Mouse (Mus musculus): ENCODE data around the gene Glb1l.

Gene Glb1l

GRCm38 (mm10) chr1:75192452-75192851 lies 18.2 kb downstream of the Glb1l start:
- no peak for DNase-seq (ENCODE audit: low spot score in 2 of 2)

GRCm38 (mm10) chr1:75191622-75192402 lies 18.8 kb downstream of the Glb1l start, which contains the start of the genes Ankzf1 and Atg9a:
Gene Ankzf1, plus strand, starts transcription at chr1:75192151.
Gene Atg9a, minus strand, starts transcription at chr1:75192196.
- DNase-seq (ENCODE audit: low spot score in 2 of 2) = peak; percentile 97 to 98

DNA sequence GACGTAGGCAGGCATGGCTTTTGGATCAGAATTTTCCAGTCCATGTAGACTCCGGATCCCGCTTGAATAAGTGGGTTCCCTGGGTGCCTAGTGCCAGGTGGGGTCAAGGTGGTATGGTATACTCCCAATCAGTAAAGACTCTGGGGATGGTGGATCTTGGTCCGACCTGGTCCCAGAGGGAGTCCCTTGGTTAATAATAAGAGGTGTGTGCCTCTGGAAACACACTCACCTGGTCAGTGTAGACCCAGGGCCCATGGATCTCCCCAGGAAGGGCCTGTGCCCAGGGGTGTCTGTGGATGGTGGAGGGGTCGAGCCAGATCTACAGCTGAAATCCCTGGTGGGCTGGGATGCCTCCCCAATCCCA lies 19.4 kb downstream of the Glb1l start:
- no peak for DNase-seq (ENCODE audit: low spot score in 2 of 2)

- DNase-seq (ENCODE audit: low spot score in 2 of 2) = no peak
Measured at GRCm38 (mm10) chr1:75190577-75190976, 20.0 kb downstream of the Glb1l start.

DNA sequence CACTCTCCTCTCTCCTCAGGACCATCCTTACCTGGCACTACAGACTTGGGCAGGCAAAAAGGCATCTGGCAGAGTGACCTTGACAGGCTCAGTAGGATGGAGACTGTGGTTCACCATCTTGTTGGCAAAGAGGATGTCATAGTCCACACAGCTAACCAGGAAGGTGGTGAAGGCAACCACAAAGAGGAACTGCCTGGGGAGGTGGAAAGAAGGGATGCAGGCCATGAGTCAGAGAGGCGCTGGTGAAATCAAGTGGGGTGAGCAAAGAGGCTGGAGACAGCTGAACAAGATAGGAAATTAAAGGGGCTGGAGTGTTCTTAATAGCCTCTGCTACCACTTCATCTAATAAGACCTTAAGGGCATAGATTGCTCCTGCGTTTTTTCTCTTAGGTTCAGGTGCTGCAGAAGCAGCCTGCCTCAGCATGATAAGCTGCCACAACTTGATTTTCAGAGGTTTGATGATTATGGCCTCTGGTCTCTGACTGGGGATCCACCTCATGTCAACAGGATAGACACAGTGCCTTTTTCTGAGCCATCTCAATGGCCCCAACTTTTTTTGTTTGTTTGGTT lies 22.6 kb downstream of the Glb1l start:
- no peak for DNase-seq (ENCODE audit: low spot score in 2 of 2)

DNA sequence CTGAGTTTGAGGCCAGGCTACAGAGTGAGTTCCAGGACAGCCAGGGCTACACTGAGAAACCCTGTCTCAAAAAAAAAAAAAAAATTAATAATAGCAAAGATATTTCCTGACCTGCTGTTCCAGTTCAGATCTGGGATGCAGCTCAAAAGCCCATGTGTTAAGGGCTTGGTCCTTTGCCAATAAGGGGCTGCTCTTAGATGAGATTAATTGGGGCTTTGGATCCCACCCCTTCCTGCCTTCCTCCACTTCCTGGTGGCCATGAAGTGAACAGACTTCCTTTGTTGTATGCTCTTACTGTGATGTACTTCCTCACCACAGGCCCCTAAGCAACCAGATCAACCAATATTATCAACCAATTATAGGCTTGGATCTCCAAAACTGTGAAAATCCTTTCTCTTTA lies 23.5 kb downstream of the Glb1l start:
- no peak for DNase-seq (ENCODE audit: low spot score in 2 of 2)

- no peak for DNase-seq (ENCODE audit: low spot score in 2 of 2)
Measured at GRCm38 (mm10) chr1:75185495-75185894, 25.1 kb downstream of the Glb1l start.

- DNase-seq (ENCODE audit: low spot score in 2 of 2) = no peak
Measured at GRCm38 (mm10) chr1:75182160-75182559, 28.5 kb downstream of the Glb1l start.

DNA sequence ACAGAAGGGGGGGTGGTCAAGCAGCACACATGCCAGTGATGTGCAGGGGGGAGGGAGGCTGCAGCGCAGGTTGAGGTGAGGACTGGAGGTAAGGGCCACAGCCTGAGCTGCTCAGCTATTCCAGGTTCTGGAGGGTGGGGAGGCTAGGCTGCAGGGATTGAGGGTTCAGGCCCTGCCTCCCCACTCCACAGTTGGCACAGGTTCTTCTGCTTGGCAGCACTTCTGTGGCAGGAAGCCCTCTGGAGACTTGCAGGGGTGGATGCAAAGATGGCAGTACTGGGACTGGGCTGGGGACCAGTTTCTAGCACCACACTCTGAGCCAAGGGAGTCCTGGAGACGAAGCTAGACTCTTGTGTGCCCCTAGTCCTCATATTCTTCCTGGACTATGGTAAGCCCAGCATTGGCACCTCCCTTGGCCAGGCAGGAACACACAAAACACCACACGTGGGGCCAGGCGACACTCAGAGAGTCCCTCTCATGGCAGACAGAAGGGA lies 29.2 kb downstream of the Glb1l start:
- no peak for DNase-seq (ENCODE audit: low spot score in 2 of 2)

GRCm38 (mm10) chr1:75180741-75181140 lies 29.9 kb downstream of the Glb1l start:
- no peak for DNase-seq (ENCODE audit: low spot score in 2 of 2)

DNA sequence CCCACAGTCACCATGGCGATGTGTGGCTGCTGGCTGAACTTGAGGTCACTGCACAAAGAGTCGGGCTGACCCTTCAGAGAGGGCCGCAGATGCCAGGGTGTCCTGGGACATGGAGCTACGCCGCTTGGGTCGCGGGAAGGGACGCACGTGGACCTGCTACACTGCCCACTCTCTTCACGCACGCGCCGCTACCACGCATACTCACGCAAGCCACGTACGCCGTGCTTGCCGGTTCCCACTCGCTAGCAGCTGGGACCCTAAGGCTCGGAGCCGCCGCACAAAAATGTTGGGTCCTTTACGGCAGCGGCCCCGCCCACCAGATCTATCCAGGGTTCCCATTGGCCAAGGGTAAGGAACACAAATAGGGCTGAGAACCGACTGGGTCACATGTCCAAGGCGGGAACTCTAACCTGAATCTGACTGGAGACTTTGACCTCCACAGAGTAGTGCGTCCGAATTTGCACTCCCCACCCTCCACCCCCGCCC lies 30.5 kb downstream of the Glb1l start, which contains the start of gene Abcb6:
Gene Abcb6, minus strand, starts transcription at position 288 of the 486 bp plus-strand sequence.
- DNase-seq (ENCODE audit: low spot score in 2 of 2) = peak; percentile 93

- peak in 1 of 2 experiments; percentile 26 for DNase-seq (ENCODE audit: low spot score in 2 of 2)
Measured at GRCm38 (mm10) chr1:75179334-75180104, 31.1 kb downstream of the Glb1l start.

DNA sequence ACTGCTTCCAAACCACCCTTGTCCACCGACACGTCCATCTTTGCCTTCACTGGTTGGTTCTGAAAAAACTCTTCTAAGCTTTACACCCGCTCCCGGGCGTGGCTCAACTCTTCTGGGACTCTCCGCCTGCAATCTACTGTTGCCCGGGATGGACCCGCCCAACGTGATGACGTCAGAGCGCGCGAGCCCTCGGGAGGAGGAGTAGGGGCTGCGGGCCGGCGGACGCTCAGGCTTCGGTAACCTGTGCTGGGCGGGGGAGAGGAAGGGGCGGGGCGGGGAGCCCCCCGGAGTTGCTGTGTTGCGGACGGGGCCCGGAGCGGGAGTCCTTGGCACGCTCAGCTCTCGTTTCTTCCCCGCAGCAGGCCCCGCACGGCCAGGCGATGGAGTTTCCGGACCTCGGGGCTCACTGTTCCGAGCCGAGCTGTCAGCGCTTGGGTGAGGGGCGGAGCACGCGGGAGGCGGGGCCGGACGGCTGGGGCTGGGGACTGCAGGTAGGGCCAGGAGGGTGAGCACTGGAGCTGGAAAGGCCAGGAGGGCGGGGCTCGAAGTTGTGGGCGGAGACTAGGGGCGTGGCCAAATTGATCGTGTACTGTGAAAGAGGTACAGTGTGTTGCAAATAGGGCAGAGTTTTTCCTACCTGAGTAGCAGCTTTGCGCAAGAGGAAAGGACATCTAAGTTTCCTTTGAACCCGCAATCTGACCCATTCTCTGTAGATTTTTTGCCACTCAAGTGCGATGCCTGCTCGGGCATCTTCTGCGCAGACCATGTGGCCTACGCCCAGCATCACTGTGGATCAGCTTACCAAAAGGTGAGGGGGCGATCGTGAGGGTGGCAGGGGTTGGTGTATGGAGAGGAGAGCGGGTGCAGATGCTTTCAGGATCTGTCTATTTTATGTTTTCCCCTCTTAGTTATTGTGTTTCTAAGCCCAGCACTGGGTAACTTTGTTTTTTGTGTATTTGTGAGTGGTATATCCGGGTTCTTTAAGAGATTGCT lies 41.8 kb downstream of the Glb1l start, which contains the start of gene Zfand2b:
Gene Zfand2b, plus strand, starts transcription at position 175 of the 993 bp plus-strand sequence.
- peak; percentile 91 to 92 for DNase-seq (ENCODE audit: low spot score in 2 of 2)

- no peak for DNase-seq (ENCODE audit: low spot score in 2 of 2)
Measured at GRCm38 (mm10) chr1:75168093-75168471, 42.5 kb downstream of the Glb1l start.

- no peak for DNase-seq (ENCODE audit: low spot score in 2 of 2)
Measured at GRCm38 (mm10) chr1:75160256-75160617, 50.4 kb downstream of the Glb1l start.

DNA sequence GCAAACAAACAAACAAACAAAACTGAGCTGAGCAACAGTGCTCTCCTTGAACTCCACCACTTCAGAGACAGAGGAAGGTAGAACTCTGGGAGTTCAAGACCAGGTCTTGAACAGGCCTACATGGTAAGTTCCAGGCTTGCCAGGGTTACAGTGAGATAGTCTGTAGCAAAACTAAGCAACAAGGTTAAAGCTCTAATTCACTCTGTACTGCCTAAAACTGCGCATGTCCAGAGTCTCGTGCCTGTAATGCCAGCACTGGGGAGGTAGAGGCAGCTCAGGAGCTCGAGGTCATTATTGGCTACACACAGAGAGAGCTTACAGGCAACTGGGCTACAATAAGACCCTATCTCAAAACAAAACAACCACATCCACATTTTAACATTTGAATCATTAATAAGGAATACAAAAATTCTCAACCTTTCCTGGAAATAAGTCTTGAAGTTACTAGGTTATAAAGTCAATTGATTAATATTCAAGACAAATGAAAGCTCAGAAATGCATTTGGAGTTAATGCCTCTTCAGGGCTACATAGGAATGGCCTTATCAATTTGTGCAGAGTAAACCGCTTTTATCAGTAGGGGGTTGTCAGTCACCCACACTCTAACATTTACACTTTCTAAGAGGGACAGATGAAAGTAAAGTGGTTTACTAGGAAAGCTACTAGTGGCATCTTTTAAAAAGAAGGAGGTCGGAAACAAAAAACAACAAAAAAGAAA lies 50.9 kb downstream of the Glb1l start:
- no peak for DNase-seq (ENCODE audit: low spot score in 2 of 2)

- DNase-seq (ENCODE audit: low spot score in 2 of 2) = no peak
Measured at GRCm38 (mm10) chr1:75158990-75159389, 51.6 kb downstream of the Glb1l start.

GRCm38 (mm10) chr1:75155837-75156236 lies 54.8 kb downstream of the Glb1l start:
- no peak for DNase-seq (ENCODE audit: low spot score in 2 of 2)

DNA sequence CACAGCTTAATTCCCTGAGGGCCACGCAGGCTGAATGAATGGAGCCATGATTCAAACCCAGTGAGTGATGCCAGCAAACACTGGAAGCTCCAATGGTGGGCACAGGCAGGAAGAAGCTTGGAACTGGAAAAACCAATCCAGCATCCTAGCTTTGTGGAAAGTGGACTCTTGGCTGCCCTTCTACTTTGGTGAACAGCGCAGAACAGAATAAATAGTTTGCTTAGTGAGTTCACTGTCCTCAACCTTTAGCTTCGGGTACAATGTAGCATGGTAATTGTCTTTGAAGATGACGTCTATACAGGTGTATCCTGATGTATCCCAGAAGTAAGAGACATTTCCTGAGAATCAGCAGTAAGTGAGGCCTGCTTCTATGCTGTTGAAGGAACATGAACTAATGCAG lies 61.9 kb downstream of the Glb1l start:
- DNase-seq (ENCODE audit: low spot score in 2 of 2) = no peak

Data from right cerebral cortex, postnatal 36 days (tissue).